Mouse (Mus musculus) lung, postnatal 25 days (tissue): Measurements from ENCODE around the gene Zdhhc14.
A peak's percentile ranks its signal among the peaks of the same experiment; 100 is the strongest.

ENCODE experiments used
- DNase-seq: peaks from one replicate; pipeline ENCODE4 v3.0.0; 2022; ENCODE audit warnings: low spot score

Zdhhc14 gene

DNA sequence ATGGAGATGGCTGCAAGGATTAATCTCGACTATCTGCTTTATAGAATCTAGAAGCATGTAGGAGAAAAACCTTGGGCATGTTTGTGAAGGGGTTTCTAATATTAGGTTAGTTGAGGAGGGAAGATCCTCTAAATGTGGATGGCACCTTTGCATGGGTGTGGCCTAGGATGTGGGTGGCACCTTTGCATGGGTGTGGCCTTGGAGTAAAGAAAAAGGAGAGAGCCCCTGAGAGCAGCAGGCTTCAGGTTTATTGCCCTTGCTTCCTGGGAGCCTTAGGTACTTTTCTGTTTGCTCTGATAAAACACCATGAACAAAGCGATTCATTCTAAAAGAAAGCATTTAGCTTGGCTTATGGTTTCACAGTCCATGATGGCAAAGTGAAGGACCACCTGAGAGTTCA is 62.2 kb downstream of the Zdhhc14 start:
- no peak for DNase-seq

GRCm38 (mm10) chr17:5556568-5556967 is 64.2 kb downstream of the Zdhhc14 start:
- DNase-seq = no peak

- DNase-seq = no peak
These were observed 67.9 kb downstream of the Zdhhc14 start for GRCm38 (mm10) chr17:5560212-5560611.

GRCm38 (mm10) chr17:5563108-5563507 is 70.8 kb downstream of the Zdhhc14 start:
- no peak for DNase-seq

DNA sequence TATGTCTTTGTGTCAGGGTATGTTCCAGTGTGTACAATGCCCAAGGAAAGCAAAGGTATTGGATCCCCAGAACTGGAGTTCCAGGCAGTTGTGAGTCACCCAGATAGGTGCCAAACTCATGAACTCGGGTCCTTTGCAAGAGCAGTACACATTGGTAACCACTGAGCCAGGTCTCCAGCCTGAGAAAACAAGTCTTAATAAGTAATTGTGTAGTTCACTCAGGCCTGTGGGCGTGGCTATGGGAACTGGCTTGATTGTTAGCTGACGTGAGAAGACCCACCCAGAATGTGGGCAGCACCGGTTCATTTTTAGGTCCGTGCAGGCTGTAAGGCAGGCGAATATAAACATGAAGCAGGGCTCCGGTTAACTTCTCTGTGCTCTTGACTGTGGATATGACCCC is 73.6 kb downstream of the Zdhhc14 start:
- peak; percentile 17 for DNase-seq

GRCm38 (mm10) chr17:5567943-5568342 is 75.6 kb downstream of the Zdhhc14 start:
- DNase-seq = no peak

- DNase-seq = no peak
These were observed 77.0 kb downstream of the Zdhhc14 start for GRCm38 (mm10) chr17:5569131-5570030.

DNA sequence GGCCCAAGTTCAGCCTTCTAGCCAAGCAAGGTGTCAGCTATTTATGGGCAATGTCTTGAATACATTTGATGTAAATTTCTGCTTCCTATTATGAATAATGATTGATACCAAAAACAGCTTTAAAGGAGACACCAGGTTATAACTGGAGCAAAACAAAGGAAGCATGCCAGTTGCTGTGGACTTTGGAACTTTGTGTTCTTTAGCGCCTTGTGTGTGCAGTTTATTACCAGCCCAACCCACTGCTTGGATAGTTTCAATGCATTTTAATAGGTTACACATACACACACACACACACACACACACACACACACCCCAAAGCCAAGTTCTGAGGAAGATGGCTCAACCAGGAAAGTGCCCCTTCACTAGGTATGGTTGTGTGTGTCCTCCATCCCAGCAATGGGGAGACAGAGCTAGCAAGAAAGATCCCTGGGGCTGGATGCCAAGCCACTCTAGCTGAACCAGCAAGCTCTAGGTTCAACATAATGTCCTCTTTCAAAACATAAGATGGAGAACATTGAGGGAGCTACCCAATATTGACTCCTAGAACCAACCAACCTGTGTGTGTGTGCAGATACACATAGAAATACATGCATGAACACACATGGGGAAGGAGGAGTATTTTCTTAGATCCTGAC is 79.9 kb downstream of the Zdhhc14 start:
- no peak for DNase-seq

DNA sequence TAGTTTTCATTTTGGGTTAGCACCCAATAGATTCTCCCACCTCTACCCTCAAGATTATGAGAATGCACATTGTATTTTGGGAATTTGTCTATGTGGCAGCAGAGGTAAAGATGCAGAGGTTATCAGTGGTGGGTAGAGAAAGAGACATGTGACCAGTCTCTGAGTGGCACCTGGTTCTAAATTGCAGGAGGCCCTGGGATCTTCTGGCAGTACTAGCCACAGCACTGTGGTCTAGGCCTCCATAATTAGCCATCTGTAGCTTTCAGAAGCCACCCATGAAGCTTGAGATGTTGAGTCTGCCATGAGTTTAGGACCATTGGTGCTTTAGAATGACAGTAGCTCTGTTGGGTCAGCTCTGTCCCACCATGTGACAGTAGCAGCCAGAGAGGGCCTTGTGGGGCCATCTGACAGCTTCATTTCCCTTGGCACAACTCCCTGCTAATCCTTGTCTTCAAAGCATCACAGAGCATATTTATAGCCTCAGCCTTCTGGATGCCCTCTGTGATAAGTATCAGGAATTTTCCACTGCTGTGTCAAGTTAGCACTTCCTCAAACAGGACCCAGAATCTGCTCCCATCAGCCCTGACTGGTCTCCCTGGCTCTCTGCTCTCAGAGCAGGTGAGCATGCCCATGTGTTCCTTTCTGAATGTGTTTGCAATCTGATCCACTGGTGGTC is 80.5 kb downstream of the Zdhhc14 start:
- DNase-seq = peak; percentile 18

- no peak for DNase-seq
These were observed 82.3 kb downstream of the Zdhhc14 start for GRCm38 (mm10) chr17:5574672-5575071.

DNA sequence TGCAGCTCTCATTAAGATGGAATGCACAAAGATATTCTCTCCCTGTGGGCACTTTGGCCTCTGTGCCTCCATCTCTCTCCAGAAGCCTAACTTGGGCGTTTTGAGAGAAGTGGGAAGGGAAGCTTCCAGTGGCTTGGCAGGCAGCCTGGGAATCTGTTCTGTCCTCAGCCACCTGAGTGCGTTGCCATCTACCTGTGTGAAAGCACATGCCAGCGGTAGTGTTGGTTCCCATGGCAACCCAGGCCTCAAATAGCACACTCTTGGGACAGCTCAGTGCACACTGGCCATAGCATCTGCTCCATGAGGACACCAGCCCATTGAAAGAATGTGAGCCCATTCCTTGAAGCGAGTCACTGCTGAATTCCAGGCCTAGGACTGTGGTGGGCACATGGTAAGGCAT is 83.2 kb downstream of the Zdhhc14 start:
- peak; percentile 37 for DNase-seq

DNA sequence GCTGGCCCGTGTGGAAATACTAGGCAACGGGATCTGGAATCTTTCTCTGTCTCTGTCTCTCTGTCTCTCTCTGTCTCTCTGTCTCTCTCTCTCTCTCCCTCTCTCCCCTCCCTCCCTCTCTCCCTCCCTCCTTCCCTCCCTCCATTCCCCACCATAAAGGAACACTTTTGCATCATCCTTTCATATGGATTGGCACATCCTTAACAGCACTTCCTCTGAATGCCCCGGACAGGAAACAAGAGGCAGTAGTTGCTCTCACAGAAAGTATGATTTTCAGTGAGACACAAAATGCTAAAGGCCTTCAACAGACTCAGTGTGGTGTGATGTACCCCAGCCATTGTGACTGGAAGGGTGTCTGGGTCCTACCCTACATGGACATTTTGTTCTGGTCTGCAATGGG is 89.9 kb downstream of the Zdhhc14 start:
- DNase-seq = no peak

- DNase-seq = no peak
These were observed 90.6 kb downstream of the Zdhhc14 start for GRCm38 (mm10) chr17:5582937-5583336.

GRCm38 (mm10) chr17:5583472-5584145 is 91.3 kb downstream of the Zdhhc14 start:
- no peak for DNase-seq

GRCm38 (mm10) chr17:5591604-5592209 is 99.3 kb downstream of the Zdhhc14 start:
- no peak for DNase-seq

DNA sequence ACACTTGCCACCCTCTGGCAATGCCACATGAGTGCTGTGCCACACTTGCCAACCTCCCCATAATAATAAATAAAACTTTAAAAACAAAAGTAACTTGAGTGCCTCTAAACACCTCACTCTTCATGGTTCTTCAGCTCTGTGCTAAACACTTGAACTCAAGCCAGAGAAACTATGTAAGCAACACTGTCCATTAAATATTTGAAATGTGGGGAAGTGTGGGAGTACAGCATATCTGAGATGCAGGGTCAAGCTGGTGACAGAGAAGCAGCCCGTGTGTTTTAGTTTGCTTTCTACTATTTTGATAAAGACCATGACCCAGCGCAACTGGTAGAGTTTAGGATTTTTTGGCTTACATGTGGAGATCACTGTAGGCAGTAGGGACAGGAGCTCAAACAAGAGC is 100.7 kb downstream of the Zdhhc14 start:
- no peak for DNase-seq

DNA sequence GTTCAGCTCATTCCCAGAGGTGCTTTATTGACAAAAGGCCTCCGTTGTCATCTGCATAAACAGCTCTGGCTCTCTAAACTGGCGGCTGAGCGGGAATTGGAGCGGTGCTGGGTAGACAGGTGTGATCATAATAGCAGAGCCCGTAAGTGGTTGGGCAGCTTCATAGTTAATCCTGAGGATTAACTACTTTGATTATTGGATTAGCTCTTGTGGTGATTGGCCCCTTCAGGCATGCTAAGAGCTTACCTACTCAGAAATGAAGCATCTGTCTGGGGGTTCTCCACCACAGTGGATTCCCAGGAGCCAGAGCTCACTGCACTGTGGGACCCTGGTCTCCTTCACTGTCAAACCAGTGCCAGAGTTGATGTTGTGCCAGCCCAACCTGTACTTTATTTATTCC is 102.7 kb downstream of the Zdhhc14 start:
- DNase-seq = no peak

- no peak for DNase-seq
These were observed 104.1 kb downstream of the Zdhhc14 start for GRCm38 (mm10) chr17:5596490-5596889.

- DNase-seq = no peak
These were observed 106.6 kb downstream of the Zdhhc14 start for GRCm38 (mm10) chr17:5598999-5599398.

DNA sequence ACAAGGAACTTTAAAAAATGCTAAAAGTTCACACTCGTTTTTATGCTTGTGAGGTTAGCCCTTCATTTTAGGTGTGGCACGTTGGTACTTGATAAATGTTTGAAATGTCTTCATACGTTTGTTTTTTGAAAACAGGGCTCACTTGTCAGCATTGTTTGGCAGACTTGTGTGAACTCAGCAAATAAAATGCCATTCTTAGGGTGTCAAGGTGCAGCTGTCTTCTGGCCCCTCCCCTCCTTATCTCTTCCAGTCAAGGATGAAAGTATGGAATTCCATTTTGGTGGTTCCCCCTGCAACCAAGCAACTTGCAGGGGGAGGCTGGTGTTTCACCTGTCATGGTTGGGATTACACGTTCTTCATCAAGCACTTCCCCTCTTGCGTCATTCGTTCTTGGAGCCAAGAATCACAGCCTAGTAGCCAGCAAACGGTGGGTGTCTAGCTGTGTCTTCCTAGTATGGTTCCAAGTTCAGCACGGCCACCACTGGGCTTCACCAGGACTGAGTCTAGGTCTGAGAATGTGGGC is 108.2 kb downstream of the Zdhhc14 start:
- DNase-seq = no peak

GRCm38 (mm10) chr17:5601953-5602352 is 109.6 kb downstream of the Zdhhc14 start:
- no peak for DNase-seq

DNA sequence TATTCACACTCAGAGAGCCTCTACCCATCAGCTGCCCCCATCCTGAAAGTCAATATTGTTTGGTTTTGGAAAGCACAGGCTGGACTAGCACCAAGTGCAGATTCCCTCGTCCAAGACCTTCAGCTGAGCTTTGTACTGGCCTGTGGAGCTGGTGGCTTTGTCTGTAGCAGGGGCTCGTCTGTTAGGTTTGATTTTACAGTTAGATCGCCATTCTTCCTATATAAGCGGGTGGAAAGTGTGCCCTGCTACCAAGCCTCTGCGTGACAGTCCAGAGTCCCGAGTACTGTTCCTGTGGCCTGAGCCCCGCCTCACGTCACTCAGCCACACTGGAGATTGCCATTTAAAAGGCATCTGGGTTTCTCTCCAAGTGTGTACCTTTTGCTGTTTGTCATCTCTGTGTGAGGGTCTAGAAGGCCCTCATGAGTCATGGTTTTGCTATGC is 113.8 kb downstream of the Zdhhc14 start:
- DNase-seq = no peak
